Mouse (Mus musculus): ENCODE data around the gene Gon7. TPM values are rescaled to one million over a fixed set of nuclear protein-coding genes. Genes with fewer than 3 reads are reported as not detected.
A peak's percentile ranks its signal among the peaks of the same experiment; 100 is the strongest.

The Gon7 gene
- polyA plus RNA-seq, 1 experiment from 2014 or later = 32.3 TPM

GRCm38 (mm10) chr12:102705906-102706640 is 51.5 kb downstream of the Gon7 start:
- H3K27ac ChIP-seq (ENCODE audit: low read depth) = no peak overlapping the region
- 44% methylated on average over 6 of the region's 6 CpGs for WGBS
- H3K9ac ChIP-seq = no peak overlapping the region
- H3K4me1 ChIP-seq (ENCODE audit: insufficient read depth) = peaks cover 7% of the 10 kb centered on the region
- H3K27me3 ChIP-seq (ENCODE audit: insufficient read depth, low read length) = no peaks in the 10 kb centered on the region
- peak overlapping the region; percentile 95 for H3K4me2 ChIP-seq
- no peak for DNase-seq
- no peak for ATAC-seq (ENCODE audit: insufficient read depth)
- H3K9me3 ChIP-seq (ENCODE audit: low read depth, low read length) = no peaks in the 10 kb centered on the region
- TF ChIP-seq CTCF (IDR thresholded peaks at IDR 0.05; ENCODE audit: low read depth) = no peak
- H3K36me3 ChIP-seq (ENCODE audit: insufficient read depth) = no peaks in the 10 kb centered on the region
- peak overlapping the region; percentile 74; the same call in 1 of the 2 replicates for H3K4me3 ChIP-seq (ENCODE audit: low read depth, low read length)

DNA sequence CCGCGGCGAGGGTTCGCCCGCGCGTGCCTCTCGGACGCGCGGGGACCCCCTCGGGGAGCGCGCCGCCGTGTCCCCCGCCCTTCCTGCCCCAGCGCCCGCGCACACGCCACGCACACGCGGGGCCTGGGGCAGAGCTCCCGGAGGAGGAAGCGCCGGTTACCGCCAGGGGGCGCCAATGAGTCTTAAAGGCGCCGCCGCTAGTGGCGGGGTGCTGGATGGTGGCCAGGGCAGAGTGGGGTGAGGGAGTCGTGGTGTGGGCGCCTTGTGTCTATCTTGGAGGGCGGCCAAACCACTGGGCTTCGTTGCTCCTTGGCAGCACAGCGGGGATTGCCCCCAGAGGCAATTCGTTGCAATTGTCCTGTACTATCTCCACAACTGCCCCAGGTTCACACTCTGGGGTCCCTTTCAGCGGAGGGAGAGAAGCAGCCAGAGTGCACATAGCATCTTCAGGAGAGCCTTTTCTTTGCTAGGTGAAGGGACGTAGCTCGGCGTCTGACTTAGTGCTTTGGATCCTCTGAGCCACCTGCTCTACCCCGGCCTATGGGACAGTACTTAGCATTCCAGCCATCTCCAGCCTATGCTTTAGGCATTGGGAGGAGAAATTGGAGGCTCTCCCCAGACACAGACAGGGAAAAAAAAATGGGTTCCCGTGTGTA is 52.3 kb downstream of the Gon7 start:
- peak overlapping the region; percentile 82 for H3K27ac ChIP-seq (ENCODE audit: low read depth)
- WGBS = 3% methylated on average over 45 of the region's 45 CpGs
- no peaks in the 10 kb centered on the region for H3K36me3 ChIP-seq (ENCODE audit: insufficient read depth)
- H3K4me3 ChIP-seq (ENCODE audit: low read depth, low read length) = peak overlapping the region; percentile 74
- H3K4me2 ChIP-seq = peak overlapping the region; percentile 95
- ATAC-seq (ENCODE audit: insufficient read depth) = peak; percentile 76
- H3K27me3 ChIP-seq (ENCODE audit: insufficient read depth, low read length) = no peaks in the 10 kb centered on the region
- H3K9ac ChIP-seq = peak overlapping the region; percentile 75
- peak; percentile 86 for TF ChIP-seq CTCF (IDR thresholded peaks at IDR 0.05; ENCODE audit: low read depth)
- DNase-seq = peak; percentile 91
- H3K9me3 ChIP-seq (ENCODE audit: low read depth, low read length) = no peaks in the 10 kb centered on the region
- H3K4me1 ChIP-seq (ENCODE audit: insufficient read depth) = peaks cover 7% of the 10 kb centered on the region

DNA sequence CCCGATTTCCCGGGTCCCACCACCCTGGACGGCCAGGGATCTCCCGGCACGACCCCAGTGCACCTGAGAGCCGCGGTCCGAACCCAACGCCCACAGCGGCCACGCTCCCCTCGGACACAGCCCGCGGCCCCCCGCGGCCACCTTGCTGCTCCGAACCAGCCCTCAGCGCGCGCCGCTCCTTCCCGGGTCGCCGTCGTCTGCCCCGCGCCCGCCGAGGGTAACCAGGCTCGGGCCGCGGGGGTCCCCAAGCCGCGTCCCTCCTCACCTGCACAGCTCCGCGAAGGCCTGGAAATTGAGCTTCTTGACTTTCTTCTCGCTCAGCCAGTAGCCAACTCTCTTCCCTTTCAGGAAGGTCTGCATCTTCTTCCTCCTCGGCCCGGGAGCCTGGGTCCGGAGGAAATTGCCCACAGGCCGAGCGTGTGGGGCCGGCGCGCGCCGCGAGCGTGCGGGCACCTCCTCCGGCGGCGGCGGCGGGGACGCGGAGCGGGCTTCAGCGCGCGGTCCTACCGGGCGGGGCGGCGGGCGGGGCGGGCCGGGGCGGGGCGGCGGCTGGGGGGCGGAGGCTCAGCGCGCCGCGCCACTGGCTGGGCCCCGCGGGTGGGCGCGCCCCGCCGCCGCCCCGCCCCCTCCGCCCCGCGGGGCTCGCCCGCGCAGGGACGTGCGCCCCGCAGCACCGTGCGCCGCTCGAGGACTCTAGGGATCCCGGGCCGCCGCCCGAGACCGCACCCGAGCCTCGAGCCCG is 53.0 kb downstream of the Gon7 start, which contains the start of gene Itpk1:
Itpk1 (minus strand) TSS at position 474 of the 742 bp plus-strand sequence.
- Histone ChIP-seq H3K4me1 (ENCODE audit: insufficient read depth) (peaks cover 7% of the 10 kb centered on the region), H3K9ac (peak within 1 kb of the TSS; percentile 75), H3K9me3 (ENCODE audit: low read depth, low read length) (no peaks in the 10 kb centered on the region), H3K27me3 (ENCODE audit: insufficient read depth, low read length) (no peaks in the 10 kb centered on the region), H3K4me2 (peak within 1 kb of the TSS; percentile 95), H3K36me3 (ENCODE audit: insufficient read depth) (no peaks in the 10 kb centered on the region), H3K27ac (ENCODE audit: low read depth) (peak within 1 kb of the TSS; percentile 82), H3K4me3 (ENCODE audit: low read depth, low read length) (peak within 1 kb of the TSS; percentile 74)
- DNase-seq = peak; percentile 75
- TF ChIP-seq CTCF (IDR thresholded peaks at IDR 0.05; ENCODE audit: low read depth) = no peak
- peak; percentile 91 for ATAC-seq (ENCODE audit: insufficient read depth)
- WGBS = under 1% methylated on average over 74 of the region's 105 CpGs

- Histone ChIP-seq H3K4me2 (peak overlapping the region; percentile 95), H3K27ac (ENCODE audit: low read depth) (no peak overlapping the region), H3K36me3 (ENCODE audit: insufficient read depth) (no peaks in the 10 kb centered on the region), H3K9me3 (ENCODE audit: low read depth, low read length) (no peaks in the 10 kb centered on the region), H3K9ac (peak overlapping the region; percentile 75), H3K4me3 (ENCODE audit: low read depth, low read length) (peak overlapping the region; percentile 74), H3K4me1 (ENCODE audit: insufficient read depth) (peaks cover 7% of the 10 kb centered on the region), H3K27me3 (ENCODE audit: insufficient read depth, low read length) (no peaks in the 10 kb centered on the region)
- DNase-seq (no peak), ATAC-seq (ENCODE audit: insufficient read depth) (no peak)
- 11% methylated on average over 17 of the region's 17 CpGs for WGBS
- no peak for TF ChIP-seq CTCF (IDR thresholded peaks at IDR 0.05; ENCODE audit: low read depth)
Observed at GRCm38 (mm10) chr12:102703921-102704408, 53.6 kb downstream of the Gon7 start.

DNA sequence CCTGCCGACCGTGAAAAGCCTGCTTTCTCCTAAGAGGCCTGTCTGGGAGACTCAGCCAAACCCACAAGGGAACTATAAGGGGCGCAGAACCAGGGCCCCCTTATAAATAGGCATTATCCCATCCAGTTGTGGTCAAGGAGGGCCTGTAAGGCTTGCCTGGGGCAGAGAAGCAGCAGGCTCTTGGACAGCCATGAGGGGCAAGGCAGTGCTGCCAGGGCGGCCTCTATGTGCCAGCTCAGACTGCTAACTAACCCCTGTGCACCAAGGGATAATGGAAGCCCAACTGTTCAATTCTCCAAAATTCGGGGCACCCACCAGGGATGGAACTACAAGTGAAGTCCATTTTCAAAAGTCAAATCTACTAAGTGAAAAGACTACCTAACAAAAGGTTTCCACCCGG is 54.2 kb downstream of the Gon7 start:
- Histone ChIP-seq H3K4me2 (peak overlapping the region; percentile 95), H3K4me3 (ENCODE audit: low read depth, low read length) (peak overlapping the region; percentile 74; the same call in 1 of the 2 replicates), H3K9ac (peak overlapping the region; percentile 18; the same call in 1 of the 2 replicates), H3K27me3 (ENCODE audit: insufficient read depth, low read length) (no peaks in the 10 kb centered on the region), H3K27ac (ENCODE audit: low read depth) (no peak overlapping the region), H3K36me3 (ENCODE audit: insufficient read depth) (no peaks in the 10 kb centered on the region), H3K4me1 (ENCODE audit: insufficient read depth) (peaks cover 7% of the 10 kb centered on the region), H3K9me3 (ENCODE audit: low read depth, low read length) (no peaks in the 10 kb centered on the region)
- ATAC-seq (ENCODE audit: insufficient read depth) (no peak), DNase-seq (no peak)
- TF ChIP-seq CTCF (IDR thresholded peaks at IDR 0.05; ENCODE audit: low read depth) = no peak
- 49% methylated on average over 6 of the region's 6 CpGs for WGBS

Other genes with a start within 250 kb of the Gon7 start
- 0.23 and 0.43 TPM in 2 replicates for gene Chga, start 202.8 kb downstream of the Gon7 start, polyA plus RNA-seq (2014; fragmentation: Nextera tagmentation; extraction: Ambion mirVana)
- gene Itpk1, start 52.9 kb downstream of the Gon7 start, polyA plus RNA-seq (2014; fragmentation: Nextera tagmentation; extraction: Ambion mirVana) = 7.2 and 8.4 TPM in 2 replicates
- 20.8 and 24.3 TPM in 2 replicates for gene Moap1, start 14.1 kb downstream of the Gon7 start, polyA plus RNA-seq (2014; fragmentation: Nextera tagmentation; extraction: Ambion mirVana)
- gene Tmem251, start 14.0 kb downstream of the Gon7 start, polyA plus RNA-seq (2014; fragmentation: Nextera tagmentation; extraction: Ambion mirVana) = 11.2 and 11.4 TPM in 2 replicates
- gene Gm28051, start within 50 bp of the Gon7 start, polyA plus RNA-seq (2014; fragmentation: Nextera tagmentation; extraction: Ambion mirVana) = not detected in 2 replicates
- 53.2 and 54.3 TPM in 2 replicates for gene Ubr7, start 164 bp upstream of the Gon7 start, polyA plus RNA-seq (2014; fragmentation: Nextera tagmentation; extraction: Ambion mirVana)
- 27.4 and 27.7 TPM in 2 replicates for gene Gm20604, start 869 bp upstream of the Gon7 start, polyA plus RNA-seq (2014; fragmentation: Nextera tagmentation; extraction: Ambion mirVana)
- gene Btbd7, start 120.7 kb upstream of the Gon7 start, polyA plus RNA-seq (2014; fragmentation: Nextera tagmentation; extraction: Ambion mirVana) = 22.9 and 23.4 TPM in 2 replicates
- not detected in 2 replicates for gene Cox8c, start 141.5 kb upstream of the Gon7 start, polyA plus RNA-seq (2014; fragmentation: Nextera tagmentation; extraction: Ambion mirVana)
- gene Unc79, start 191.1 kb upstream of the Gon7 start, polyA plus RNA-seq (2014; fragmentation: Nextera tagmentation; extraction: Ambion mirVana) = 0.09 and 0.24 TPM in 2 replicates

Measured in lung, embryonic 14.5 days (tissue).